Mouse (Mus musculus) layer of hippocampus, adult 18-20 months (tissue): Measurements from ENCODE around the gene Olfr1412. TPM values are rescaled to one million over a fixed set of nuclear protein-coding genes. Genes with fewer than 3 reads are reported as not detected.

Experiments used
- DNase-seq, 2 experiments: peaks; one replicate each; pipeline ENCODE4 v3.0.0; 2022; ENCODE audit warnings: low spot score in 2 of 2
- total RNA-seq, 2 experiments: library from RNA; stranded (reverse); gene quantifications; 2 replicates each; pipeline ENCODE4 v1.2.3; 2021

Olfr1412 gene
- total RNA-seq, 2 experiments from 2014 or later, result not detected

GRCm38 (mm10) chr1:92637501-92638172 lies 52.1 kb downstream of the Olfr1412 start:
- no peak for DNase-seq

GRCm38 (mm10) chr1:92638181-92638580 lies 52.6 kb downstream of the Olfr1412 start:
- DNase-seq, result peak; percentile 77 to 90

GRCm38 (mm10) chr1:92638736-92639135 lies 53.2 kb downstream of the Olfr1412 start:
- DNase-seq, result peak; percentile 56 to 69

- no peak for DNase-seq
These were observed 54.8 kb downstream of the Olfr1412 start for GRCm38 (mm10) chr1:92640393-92640792.

Other genes with a start within 250 kb of the Olfr1412 start
- gene Ndufa10, start 111.9 kb upstream of the Olfr1412 start, total RNA-seq, result 100 to 1,000 TPM; 249 to 266 TPM
- gene Olfr1416, start 100.7 kb upstream of the Olfr1412 start, total RNA-seq, result not detected
- gene Olfr1415, start 89.7 kb upstream of the Olfr1412 start, total RNA-seq, result not detected
- not detected for gene Olfr1414, start 67.1 kb upstream of the Olfr1412 start, total RNA-seq
- gene Olfr1413, start 14.5 kb upstream of the Olfr1412 start, total RNA-seq, result not detected
- gene Olfr1411, start 8.6 kb downstream of the Olfr1412 start, total RNA-seq, result not detected
- gene Olfr1410, start 20.0 kb downstream of the Olfr1412 start, total RNA-seq, result not detected
- gene Olfr12, start 32.0 kb downstream of the Olfr1412 start, total RNA-seq, result not detected
- gene Cops9, start 56.2 kb downstream of the Olfr1412 start, total RNA-seq, result 100 to 1,000 TPM; 321 to 334 TPM
- gene Otos, start 63.1 kb downstream of the Olfr1412 start, total RNA-seq, result 1 to 10 TPM in 1 of 2 experiments, under 1 TPM in 1; 0.91 to 1.0 TPM
- 100 to 1,000 TPM; 136 to 139 TPM for gene Gpc1, start 245.9 kb downstream of the Olfr1412 start, total RNA-seq